Mouse (Mus musculus): ENCODE results near the gene Gja4. TPM values are rescaled to one million over a fixed set of nuclear protein-coding genes. Genes with fewer than 3 reads are reported as not detected.

Gja4 gene
- total RNA-seq, 2 experiments from 2014 or later = 2.3 to 2.5 TPM

DNA sequence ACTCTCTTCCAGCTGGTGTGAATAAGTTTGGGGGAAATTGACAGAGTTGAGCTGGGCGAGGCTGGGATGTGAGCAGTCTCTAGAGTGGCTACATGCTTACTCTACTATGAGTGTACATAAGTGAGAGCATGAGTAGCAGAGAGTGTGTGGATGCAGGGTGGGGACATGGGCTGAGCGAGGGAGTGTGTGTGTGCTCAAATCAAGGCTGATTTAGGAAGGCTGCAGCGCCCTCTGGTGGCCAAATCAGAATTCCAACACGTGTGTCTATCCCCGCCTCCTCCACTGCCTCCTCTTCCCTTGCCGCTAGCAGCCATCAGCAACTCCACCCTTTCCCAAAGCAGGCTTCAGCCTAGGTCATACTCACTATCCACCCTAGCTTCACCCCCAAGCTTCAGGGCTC is 10.9 kb upstream of the Gja4 start:
- peak; percentile 52 for DNase-seq (ENCODE audit: low spot score)

DNA sequence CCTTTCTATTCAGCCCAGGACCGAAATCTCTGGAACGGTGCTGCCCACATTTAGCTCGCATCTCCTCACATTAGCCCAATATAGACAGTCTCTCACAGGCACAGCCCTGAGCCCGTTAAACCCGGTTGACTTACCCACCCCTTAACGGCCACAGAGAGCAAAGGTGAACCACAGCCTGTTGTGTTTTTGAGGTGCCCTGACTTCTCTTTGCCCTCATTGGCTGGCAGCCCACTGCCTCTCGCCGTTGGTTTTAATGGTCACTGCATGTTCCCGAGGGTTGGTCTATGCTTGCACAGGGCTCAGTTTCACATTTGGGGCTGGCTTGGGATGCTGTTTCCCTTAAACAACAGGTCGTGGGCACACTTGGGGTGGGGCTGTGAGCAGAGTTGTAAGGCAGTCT is 10.5 kb upstream of the Gja4 start:
- DNase-seq (ENCODE audit: low spot score) = no peak

DNA sequence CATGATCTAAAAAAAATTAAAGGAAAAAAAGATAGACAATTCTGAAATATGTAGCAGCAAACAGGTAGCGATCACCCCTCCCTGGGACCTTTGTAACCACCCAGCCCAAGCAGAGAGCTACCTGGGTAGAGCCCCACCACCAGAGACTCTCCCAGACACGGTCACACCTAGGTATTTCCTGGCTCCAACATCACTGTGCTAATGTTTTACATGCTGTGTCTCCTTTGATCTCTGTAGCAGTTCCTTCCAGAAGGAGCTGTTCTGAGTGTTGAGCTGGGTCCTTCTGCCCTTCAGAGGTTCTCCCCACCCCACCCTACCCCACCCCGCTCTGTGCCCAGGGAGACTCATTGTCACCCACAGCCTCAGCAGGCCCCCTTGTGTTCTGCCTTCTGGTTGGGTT is 9.8 kb upstream of the Gja4 start:
- no peak for DNase-seq (ENCODE audit: low spot score)

DNA sequence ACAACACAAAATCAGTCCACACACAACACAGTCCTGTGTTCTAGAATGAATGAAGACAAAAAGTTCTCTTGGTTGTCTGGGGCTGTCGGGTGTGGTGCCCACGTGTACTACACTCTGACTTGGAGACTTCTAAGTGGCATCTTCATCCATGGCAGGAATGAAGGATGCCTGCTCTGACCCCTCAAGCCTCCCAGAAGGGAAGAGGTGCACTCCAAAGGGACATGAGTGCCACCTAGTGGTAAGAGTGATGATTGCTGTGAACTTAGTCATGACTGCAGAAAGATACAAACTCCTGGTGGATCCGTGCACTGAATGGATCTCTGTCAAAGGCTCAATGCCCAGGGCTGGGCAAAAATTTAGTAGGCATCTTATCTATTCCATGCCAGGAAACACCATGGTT is 5.8 kb upstream of the Gja4 start:
- peak; percentile 67 for DNase-seq (ENCODE audit: low spot score)

DNA sequence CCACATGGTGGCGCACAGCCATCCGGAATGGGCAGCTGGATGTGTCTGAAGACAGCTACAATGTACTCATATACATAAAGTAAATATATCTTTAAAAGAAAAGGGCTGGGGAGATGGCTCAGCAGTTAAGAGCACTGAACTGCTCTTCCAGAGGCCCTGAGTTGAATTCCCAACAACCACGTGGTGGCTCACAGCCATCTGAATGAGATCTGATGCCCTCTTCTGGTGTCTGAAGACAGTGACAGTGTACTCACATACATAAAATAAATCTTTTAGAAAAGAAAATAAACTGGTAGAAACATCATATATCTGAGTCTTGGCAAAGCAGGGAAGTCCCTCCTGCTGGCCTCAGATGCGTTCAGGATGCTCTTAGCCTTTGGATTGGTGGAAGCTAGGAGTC is 3.3 kb upstream of the Gja4 start:
- no peak for DNase-seq (ENCODE audit: low spot score)

- peak; percentile 12 for DNase-seq (ENCODE audit: low spot score)
Observed at GRCm38 (mm10) chr4:127315753-127316152, 1.9 kb upstream of the Gja4 start.

DNA sequence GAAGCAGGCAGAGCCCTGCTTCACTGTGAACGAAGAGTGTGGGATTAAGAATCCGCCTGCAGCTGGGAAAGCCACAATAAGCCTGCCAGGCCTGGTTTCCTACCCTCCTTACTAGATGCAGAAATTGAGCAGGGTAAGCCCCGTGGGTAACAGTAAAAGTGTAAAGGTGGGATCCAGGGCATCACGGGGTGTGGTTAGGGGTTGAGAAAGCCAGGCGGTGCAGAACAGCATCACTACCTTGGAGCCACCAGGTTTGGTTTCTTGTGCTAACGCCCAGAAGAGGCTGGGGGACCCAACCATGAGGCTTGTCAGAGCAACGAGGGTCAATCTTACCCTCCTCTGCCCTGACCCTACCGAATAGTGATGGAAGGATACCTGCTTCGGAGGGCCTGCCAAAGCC is 746 bp upstream of the Gja4 start:
- no peak for DNase-seq (ENCODE audit: low spot score)

DNA sequence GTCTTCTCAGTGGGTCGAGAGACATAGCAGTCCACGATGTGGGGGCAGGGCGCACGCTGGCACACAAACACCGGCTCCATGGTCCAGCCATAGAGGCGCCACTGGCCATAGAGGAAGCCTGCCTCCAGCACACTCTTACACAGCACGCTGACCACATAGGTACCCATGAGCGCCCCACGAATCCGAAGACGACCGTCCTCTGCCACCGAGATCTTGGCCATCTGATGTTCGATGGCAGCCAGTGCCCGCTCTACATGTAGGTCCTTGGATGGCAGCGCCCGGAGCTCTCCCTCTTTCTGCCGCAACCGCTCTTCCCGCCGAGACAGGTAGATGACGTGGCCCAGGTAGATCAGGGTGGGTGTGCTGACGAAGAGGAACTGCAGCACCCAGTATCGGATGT is 1.5 kb downstream of the Gja4 start:
- no peak for DNase-seq (ENCODE audit: low spot score)

GRCm38 (mm10) chr4:127311561-127311960 is 2.3 kb downstream of the Gja4 start:
- DNase-seq (ENCODE audit: low spot score) = no peak

DNA sequence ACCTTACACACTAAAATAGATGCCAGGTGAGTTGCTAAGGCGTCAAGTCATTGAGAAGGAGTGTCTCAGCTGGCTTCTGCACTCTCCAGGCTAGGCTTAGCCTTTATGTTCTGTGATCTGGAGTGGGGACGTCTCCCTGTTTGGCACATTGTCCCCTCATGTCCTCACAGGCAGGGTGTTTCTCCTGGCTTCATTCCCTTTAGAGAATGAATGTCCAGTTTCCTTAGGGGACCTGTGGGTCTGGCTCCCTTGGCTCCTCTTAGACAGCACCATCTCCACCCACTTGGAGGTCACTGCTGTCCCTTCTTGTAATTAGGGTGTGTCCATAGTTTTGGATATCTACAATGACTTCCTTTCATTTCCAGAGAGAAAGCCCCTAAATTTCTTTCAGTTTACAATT is 6.9 kb downstream of the Gja4 start:
- no peak for DNase-seq (ENCODE audit: low spot score)

- DNase-seq (ENCODE audit: low spot score) = no peak
Observed at GRCm38 (mm10) chr4:127303796-127304195, 10.0 kb downstream of the Gja4 start.

- no peak for DNase-seq (ENCODE audit: low spot score)
Observed at GRCm38 (mm10) chr4:127300503-127300902, 13.3 kb downstream of the Gja4 start.

GRCm38 (mm10) chr4:127292631-127293030 is 21.2 kb downstream of the Gja4 start:
- no peak for DNase-seq (ENCODE audit: low spot score)

- DNase-seq (ENCODE audit: low spot score) = no peak
Observed at GRCm38 (mm10) chr4:127289039-127289548, 24.7 kb downstream of the Gja4 start.

DNA sequence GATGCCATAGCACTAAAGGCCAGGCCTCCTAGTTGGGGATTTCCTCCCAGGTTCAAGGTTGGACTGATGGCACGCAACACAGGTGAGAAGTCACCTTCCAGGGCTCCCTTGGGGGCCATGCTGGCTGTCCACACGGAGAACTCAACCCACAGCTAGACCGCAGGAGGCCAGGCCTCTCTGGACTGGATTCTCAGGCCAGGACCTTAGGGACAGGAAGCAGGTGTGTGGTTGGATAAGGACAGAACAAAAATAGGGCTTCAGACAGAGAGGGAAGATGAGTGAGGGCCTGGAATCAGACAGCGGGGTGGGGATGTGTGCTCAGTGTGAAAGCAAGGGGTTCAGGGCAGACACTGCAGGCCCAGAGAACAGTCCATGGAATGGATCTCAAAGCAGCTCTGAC is 26.9 kb downstream of the Gja4 start:
- no peak for DNase-seq (ENCODE audit: low spot score)

DNA sequence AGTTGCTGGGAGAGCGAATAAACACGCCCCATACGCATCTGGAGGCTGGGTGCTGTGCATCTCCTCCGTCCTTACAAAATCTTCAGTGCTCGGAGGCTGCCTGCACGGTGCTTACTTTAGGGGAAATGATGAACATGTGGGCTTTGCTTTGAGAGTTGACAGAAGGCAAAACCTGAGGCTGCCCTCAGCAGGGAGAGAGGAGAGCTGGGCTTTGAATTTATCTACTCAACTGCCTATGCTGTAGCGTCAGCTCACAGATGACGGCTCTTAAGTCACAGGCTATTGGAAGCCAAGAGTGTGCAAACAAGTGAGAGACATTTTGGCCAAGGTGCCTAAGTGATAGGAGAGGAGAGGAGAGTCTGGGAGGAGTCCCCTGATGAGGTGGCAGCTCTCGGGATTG is 34.6 kb downstream of the Gja4 start:
- DNase-seq (ENCODE audit: low spot score) = no peak

GRCm38 (mm10) chr4:127278451-127279001 is 35.3 kb downstream of the Gja4 start:
- peak; percentile 22 for DNase-seq (ENCODE audit: low spot score)

GRCm38 (mm10) chr4:127264183-127264554 is 49.7 kb downstream of the Gja4 start:
- no peak for DNase-seq (ENCODE audit: low spot score)

GRCm38 (mm10) chr4:127263438-127264182 is 50.2 kb downstream of the Gja4 start:
- DNase-seq (ENCODE audit: low spot score) = no peak

DNA sequence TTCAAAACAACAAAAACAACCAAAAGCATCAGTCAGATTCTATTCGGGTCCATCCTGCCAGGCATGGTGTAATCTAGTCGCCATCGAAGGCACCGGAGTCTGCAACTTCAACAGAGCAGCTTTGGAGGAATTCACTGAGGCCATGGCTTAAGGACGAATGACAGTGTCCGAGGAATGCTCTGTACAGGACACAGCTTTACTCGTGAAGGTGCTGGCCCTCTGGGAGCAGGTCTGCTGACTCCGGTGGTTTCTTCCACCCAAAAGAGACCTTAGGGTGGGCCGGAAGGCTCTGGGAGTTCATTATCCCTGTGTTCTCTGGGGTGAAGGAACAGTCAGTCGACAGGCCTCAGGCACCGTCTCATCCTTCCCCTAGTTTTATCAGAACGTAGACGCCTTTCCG is 52.2 kb downstream of the Gja4 start:
- DNase-seq (ENCODE audit: low spot score) = no peak
